Mouse (Mus musculus) right cerebral cortex, postnatal 10 days (tissue): ENCODE data around the gene Hrh1.

ENCODE experiments used
- DNase-seq, 2 experiments: peaks; one replicate each; pipeline ENCODE4 v3.0.0; 2021; ENCODE audit warnings: low spot score in 2 of 2

Gene Hrh1

GRCm38 (mm10) chr6:114397691-114398217, at the start of gene Hrh1:
Hrh1 (plus strand) TSS chr6:114397936.
- DNase-seq: peak; percentile 76

DNA sequence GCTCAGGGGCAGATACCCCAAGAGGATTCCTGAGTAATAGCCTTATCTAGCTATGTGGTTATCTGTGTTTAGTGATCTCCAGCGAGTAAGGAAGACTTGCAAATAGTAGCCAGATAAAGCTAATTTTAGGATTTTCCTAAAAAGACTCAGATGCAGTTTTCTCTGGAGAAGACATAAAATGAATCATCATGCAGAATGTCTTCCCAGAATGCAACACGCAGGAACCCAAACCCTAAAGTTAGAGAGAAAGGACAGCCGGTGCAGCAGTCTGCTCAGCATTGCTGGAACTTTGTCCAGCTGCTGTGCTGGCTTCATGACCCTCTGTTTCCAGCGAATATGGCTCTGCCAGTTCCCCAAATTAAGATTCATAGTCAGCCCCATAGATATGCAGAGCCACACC, 43.1 kb upstream of the Hrh1 start:
- DNase-seq: peak in 1 of 2 experiments; percentile 26

DNA sequence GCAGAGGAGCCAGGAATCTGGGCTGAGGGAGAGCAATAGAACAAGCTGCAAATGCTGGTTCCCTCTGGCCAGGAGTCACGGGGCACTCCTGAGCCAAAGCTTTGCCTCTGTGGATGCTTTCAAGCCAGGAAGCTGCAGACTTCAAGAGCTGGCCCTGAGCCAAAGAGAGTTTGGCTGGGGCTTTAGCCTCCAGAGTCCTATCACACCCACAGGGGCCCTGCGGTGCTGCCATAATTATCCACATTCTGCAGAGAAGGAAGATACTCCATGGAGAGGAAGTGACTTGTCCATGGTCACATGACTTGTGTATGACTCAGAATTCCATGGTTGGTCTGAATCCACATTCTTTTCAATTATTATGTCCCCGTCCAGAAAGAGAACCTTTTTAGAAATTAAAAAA, 39.6 kb upstream of the Hrh1 start:
- DNase-seq: peak; percentile 63 to 65

- DNase-seq: no peak
Measured at GRCm38 (mm10) chr6:114362355-114362754, 35.4 kb upstream of the Hrh1 start.

- DNase-seq: no peak
Measured at GRCm38 (mm10) chr6:114363740-114364139, 34.0 kb upstream of the Hrh1 start.

- no peak for DNase-seq
Measured at GRCm38 (mm10) chr6:114364734-114365133, 33.0 kb upstream of the Hrh1 start.

- no peak for DNase-seq
Measured at GRCm38 (mm10) chr6:114366191-114366590, 31.5 kb upstream of the Hrh1 start.

GRCm38 (mm10) chr6:114367681-114368080, 30.1 kb upstream of the Hrh1 start:
- peak; percentile 78 to 88 for DNase-seq

DNA sequence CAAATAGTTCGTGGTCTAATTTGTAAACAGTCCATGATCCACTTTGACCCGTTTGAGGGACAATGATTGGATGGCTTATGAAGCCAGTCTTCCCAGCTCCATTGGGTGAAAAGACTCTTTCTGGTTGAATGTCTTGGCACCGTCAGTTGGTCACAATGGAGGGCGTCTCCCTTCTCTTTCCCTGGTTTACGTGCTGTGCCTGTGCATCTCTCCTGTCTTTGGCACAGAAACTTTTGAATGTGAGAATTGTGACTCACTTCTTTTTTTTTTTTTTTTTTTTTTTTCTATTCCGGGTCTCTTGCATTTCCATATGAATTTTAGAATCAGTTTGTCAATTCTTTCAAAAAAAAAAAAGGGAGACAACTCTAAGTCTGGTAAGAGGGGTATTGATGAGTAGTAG, 29.5 kb upstream of the Hrh1 start:
- DNase-seq: no peak

- no peak for DNase-seq
Measured at GRCm38 (mm10) chr6:114372741-114373140, 25.0 kb upstream of the Hrh1 start.

DNA sequence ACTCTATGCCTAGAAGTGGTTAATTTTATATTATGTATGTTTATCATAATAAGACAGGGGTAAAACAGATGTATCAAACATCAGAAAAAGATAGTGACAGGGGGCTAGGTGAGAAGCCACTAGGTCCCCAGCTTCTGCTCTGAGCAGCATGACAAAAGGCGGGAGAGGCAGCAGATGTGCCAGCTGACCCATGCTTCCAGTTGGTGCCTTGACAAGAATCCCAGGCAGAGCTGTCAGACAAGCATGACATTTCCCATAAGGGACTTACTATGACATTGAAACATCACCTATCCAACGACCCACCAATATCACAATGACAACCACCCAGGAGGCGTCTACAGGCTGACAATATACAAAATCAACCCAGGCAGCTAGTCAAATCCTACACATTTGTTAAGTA, 16.9 kb upstream of the Hrh1 start:
- DNase-seq: no peak

GRCm38 (mm10) chr6:114387320-114387719, 10.4 kb upstream of the Hrh1 start:
- no peak for DNase-seq

DNA sequence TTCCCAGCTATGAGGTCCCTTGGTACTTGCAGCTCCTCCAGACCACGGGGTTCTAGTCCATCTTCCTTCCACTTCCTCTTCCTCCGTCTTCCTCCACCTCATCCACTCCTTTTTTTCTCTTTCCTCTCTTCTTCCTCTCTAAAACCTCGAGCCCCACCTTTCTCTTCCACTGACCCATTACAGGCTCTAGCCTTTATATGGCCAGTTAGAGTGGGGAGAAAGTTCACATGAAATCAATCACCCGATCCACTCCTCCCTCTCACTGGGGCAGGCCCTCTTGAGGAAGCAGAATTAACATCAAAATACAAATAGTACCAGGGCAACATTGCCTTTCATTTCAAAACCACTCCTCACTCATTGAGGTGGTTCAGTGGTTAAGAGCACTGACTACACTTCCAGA, 9.9 kb upstream of the Hrh1 start:
- DNase-seq: no peak

DNA sequence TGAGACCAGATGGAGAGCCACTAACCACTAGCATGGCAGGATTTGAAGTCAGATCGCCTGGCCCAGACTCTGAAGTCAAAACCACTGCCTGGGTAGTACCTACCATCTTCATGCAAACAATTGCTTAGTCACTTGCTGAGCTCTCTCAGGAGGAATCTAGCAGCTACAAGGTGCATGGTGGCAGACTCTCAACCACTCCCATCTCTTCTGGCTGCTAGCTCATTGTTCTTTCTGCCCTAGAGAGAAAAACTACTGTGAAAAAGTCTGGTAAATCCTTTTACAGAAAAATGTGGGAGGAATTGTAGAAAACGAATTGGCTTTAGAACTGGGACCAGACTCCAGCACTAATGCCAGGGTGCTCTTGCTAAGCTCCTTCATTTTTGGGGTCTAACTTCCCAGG, 7.6 kb upstream of the Hrh1 start:
- no peak for DNase-seq

- DNase-seq: peak in 1 of 2 experiments; percentile 37
Measured at GRCm38 (mm10) chr6:114394982-114395381, 2.8 kb upstream of the Hrh1 start.

DNA sequence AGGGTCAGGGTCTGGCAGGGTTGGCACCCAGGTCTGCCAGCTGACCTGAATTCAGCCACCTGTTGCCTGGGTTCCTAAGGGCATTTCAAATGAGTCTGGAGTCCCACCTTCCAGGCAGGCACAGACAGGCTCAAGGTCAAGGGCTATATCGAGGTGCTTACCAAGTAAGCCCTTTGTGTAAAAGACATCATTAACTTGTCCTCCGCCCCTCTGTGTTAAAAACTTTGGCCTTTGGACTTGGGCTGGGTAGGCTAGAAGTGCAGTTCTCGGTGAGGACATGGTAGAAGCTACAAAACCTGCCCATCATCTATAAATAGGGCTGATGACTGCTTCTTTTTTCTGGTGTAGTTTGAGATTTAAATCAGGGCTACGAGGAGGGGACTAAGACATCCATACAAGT, 1.1 kb upstream of the Hrh1 start:
- DNase-seq: no peak

- no peak for DNase-seq
Measured at GRCm38 (mm10) chr6:114397280-114397679, 456 bp upstream of the Hrh1 start.

- DNase-seq: peak; percentile 83 to 88
Measured at GRCm38 (mm10) chr6:114398626-114399025, 890 bp downstream of the Hrh1 start.

DNA sequence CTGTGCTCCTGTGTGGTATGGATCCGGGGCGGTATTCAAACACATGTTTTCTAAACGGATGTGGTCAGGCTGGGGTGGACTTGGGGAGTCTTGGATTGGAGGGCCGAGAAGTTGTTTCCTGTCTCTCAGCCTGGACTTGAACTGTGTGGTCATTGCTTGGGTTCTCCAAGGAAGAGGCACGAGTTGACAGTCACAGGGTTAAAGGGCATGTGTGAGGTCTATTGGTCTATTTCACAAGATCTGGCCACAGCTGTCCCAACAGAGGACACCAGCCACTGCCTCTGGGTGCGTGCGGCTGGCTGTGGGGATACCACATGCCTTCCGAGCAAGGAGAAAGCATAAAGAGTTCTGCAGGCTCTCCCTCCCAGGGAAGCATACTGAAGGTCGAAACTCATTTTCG, 2.7 kb downstream of the Hrh1 start:
- DNase-seq: no peak

DNA sequence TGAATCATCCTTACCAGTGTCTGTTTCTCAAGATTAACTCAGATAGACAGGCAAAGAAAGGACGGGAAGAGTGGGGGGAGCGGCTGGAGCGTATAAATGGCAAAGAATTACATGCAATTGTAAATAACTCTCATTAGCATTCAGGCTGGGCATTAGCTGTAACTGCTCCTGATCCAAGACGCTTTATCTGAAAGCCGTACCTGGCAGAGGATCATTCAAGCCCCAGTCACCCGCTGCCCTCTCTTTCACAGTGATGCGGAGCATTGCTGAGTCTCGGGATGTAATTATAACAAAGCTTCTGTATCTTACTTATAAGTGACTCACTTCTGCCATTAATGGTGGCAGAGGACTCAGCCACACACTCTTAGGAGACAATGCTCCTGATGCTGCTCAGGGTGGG, 3.1 kb downstream of the Hrh1 start:
- no peak for DNase-seq

DNA sequence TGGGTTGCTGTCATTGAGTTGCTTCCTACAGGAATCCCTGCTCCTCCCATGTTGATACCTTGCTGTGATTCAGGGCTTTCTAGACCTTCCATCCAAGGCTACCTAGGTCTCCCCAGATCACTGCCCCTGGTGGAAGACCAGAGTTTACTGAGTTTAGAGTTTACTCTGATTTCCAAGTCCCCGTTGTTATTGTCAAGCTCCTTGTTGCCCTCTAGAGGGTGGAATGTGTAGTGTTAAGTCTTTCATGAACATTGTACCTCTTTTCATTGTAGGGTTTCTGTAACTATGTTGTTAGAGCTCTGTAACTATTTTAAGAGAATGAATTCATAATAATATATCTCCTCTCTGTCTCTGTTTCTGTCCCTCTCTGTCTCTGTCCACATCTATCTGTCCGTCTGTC, 4.4 kb downstream of the Hrh1 start:
- DNase-seq: no peak

- peak in 1 of 2 experiments; percentile 43 for DNase-seq
Measured at GRCm38 (mm10) chr6:114403632-114404031, 5.9 kb downstream of the Hrh1 start.

- no peak for DNase-seq
Measured at GRCm38 (mm10) chr6:114404128-114404527, 6.4 kb downstream of the Hrh1 start.

- peak; percentile 66 to 74 for DNase-seq
Measured at GRCm38 (mm10) chr6:114404774-114405468, 7.2 kb downstream of the Hrh1 start.
